Mouse (Mus musculus): ENCODE data around the gene Pdha2.

DNA sequence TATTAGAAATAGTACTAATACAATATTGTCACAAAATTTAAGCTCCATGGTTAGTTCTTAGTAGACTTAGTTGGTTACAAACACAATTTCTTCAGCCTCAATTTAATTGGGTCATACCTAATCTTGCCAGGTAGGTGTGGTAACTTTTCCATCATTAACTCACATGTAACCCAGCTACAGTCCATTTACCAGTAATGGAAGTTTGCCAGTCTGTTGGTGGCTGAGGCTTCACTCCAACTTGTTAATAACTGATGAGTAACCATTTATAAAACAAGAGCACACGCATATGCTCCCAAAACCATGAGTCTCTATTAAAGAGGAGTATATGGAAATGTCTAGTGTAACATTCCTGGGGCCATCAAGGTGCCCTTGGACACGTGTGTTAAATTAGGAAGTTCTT is 25.9 kb upstream of the Pdha2 start:
- TF ChIP-seq GATA1 (IDR thresholded peaks at IDR 0.05; ENCODE audit: low read length) (no peak), TAL1 (IDR thresholded peaks at IDR 0.05; ENCODE audit: low read length) (no peak)

Measured in erythroblast, embryonic 14.5 days (primary cell).